Mouse (Mus musculus): ENCODE data around the gene Rtn3.

- TF ChIP-seq CTCF (IDR thresholded peaks at IDR 0.05; ENCODE audit: low read depth, low read length): no peak
- TF ChIP-seq POLR2AphosphoS5 (IDR thresholded peaks at IDR 0.05; ENCODE audit: insufficient replicate concordance, low read depth, low read length): no peak
- no peak for TF ChIP-seq GATA1 (IDR thresholded peaks at IDR 0.05; ENCODE audit: borderline replicate concordance, low read length)
- TF ChIP-seq TAL1 (conservative IDR thresholded peaks at IDR 0.05; ENCODE audit: low read depth, low read length): no peak
- TF ChIP-seq GATA2 (IDR thresholded peaks at IDR 0.05; ENCODE audit: borderline replicate concordance, low read depth, low read length): no peak
These were observed 59.9 kb downstream of the Rtn3 start for GRCm38 (mm10) chr19:7423028-7423655.
